Mouse (Mus musculus): ENCODE measurements at regions not wholly inside any gene's neighbourhood (a gene's known extent, or its start where the extent isn't known, plus 50 kb on each side); places are given as distances from the start of the nearest gene placed in this dataset.

GRCm38 (mm10) chr1:193421414-193421813, 51.3 kb upstream of the Camk1g start:
- Histone ChIP-seq H3K36me3 (no peaks in the 10 kb centered on the region), H3K27me3 (ENCODE audit: low read depth, poor library complexity, severe bottlenecking) (0 out of 2 replicates have a peak, but pooled peaks cover 7% of the 10 kb centered on the region), H3K4me1 (peaks cover 29% of the 10 kb centered on the region), H3K4me3 (no peak overlapping the region), H3K9me3 (replicated peaks) (no peaks in the 10 kb centered on the region), H3K27ac (no peak overlapping the region)
- DNase-seq (ENCODE audit: low spot score) = no peak

MicroRNA genes in the stretch of these regions (microRNA counts, 519-probe panel; counts per million panel counts)
- microRNA mmu-miR-205 = 7,648 counts per million, percentile 97 among the panel's probes with 10 or more counts

Small RNA genes lying in the stretch of these regions (microRNA-seq; reads per million reads assigned to microRNA genes)
- gene Mir205 = 5,283 reads per million, percentile 90 among the genes with 10 or more reads in this experiment
